Mouse (Mus musculus) cerebellum, adult 9-10 months (tissue): ENCODE results near the gene Qser1.

ENCODE experiments used
- DNase-seq: peaks from one replicate; pipeline ENCODE4 v3.0.0; 2022

The Qser1 gene

DNA sequence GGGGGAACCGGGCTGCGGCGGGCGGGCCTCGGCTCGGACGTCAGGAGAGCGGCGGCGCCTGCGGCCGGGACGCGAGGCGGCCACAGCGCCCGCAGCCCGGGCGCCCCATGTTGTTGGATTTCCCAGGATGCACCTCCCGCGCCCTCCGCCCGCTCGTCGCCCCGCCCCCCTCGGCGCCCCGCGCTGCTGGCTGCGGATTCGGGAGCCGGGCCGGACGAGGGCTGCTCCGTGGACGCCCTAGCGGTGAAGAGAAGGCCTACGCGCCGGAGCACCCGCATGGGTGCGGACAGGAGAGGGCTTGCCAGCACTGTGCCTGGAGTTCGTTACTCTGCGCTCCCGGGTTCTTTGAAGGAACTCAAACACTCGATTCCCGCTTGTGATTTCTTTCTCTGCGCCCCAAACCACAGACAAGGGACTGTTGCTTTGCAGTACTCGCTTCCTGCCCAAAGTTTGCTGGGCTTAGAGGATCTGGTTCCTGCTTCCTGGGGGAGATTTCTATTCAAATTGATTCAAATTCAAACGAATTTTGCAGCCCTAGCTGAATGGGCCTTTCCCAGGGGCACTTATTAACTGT, 393 bp upstream of the Qser1 start:
- peak; percentile 92 for DNase-seq

DNA sequence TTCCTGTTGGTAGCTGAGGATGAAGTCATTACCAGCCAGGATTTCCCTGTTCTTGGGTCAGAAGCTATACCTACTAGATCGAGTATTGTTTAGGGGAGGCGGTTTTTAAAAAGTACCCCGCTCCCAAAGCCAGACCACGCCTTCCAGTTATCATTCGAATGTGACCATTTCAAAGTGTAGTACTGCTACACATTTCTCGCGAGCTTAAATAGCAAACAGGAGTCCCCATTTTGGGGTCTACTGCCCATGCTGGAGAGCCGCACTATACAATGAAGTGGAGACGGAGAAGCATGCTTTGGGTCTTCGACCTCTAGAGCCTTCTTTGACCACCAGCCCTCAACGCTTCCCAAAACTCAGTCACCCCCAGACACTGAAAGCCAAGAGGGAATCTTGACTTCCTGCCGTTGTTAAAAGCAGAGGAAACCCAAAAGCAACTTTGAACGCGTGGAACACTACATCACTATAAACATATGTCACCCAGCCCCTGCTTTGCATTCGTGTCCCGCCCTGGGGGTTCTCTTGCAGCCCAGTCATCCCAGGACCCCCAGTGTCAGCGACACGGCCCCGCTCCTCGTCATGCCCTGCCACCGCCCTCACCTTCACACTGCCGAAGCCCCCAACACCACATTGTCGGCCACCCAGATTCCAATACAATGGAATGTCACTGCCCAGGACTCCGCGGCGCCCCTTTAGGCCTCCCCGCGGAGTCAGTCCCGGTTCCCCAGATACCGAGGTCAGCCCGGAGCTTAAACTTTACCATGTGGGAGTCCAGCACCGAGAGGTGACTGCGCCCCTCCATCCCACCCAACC, 794 bp downstream of the Qser1 start:
- DNase-seq: peak; percentile 50

DNA sequence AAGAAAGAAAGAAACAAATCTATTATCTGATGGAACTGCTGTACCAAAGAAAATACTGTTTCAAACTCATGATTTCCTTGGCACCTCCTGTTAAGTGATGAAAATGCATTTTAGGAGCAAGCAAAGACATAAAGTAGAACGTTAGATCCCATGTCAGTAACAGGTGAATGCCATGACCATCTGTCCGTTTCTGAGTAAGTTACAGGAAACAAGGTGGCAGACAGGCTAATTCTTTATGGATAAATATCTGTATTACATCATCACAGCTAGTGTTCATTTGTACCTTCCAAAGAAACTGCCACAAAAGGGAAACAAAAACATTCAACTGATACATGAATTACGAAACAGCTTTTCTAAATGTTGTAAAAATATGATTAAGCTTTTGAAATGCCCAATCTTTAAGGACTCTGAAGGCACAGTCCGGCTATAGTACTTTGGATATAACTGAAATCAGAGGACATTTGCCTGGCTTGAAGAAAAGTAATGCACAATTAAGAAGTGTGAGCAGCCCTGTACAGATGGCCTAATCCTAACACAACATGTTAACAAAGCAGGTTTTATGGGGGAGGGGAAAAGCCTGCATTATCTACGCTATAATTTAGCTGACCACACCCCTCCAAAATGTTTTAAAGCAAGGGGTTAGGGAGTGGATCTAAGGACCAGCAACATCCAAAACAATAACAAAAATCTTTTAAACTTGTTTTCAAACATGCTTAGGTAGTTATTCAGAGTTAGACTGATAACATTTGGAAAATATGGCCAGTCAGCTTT, 2.2 kb downstream of the Qser1 start:
- peak; percentile 27 for DNase-seq

DNA sequence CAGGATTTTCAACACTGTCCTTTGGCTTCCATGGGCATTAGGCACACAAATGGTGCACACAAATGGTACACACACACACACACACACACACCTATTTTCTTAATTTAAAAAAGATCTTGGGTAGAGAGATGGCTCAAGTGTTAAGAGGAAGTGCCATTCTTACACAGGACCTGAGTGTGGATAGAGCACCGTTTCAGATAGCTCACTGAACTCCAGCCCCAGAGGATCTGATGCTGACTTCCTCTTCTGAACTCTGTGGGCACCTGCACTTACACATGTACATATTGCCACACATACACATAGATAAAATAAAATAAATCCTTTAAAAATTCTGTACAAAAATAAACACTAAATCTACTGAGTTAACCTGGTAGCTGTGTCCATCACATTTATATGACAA, 11.1 kb downstream of the Qser1 start:
- no peak for DNase-seq

DNA sequence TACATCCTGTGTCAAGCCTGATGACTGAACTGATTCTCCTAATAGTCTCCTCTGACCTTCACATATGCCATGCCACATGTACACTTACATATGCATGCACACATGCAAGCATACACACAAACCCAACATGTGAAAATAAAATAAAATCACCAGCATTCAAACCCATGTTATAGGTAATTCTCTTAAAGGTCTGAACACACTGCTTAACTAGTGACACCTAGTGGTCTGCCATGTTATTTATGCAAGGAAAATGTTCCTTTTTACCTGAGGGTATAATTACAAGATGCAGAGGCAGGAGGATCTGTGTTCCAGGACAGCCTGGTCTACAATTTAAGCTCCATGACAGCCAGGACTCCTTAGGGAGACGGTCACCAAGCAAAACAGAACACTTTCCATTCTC, 41.8 kb downstream of the Qser1 start:
- peak; percentile 63 for DNase-seq

DNA sequence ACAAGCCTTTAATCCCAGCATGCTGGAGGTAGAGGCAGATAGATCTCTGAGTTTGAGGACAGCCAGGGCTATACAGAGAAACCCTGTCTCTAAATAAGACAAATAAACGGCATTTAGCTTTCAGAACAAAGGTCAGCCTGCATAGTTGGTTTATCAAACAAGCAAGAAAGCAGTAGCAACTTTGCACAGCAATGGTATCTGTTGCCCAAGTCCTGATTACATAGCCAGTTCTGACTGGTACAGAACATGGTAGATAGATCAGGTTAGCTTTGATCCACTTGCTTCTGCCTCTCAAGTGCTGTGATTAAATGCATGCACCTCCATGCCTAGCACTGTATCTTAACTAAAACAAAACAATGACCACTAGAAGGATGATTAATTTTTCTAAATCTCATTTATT, 47.9 kb downstream of the Qser1 start:
- DNase-seq: no peak

DNA sequence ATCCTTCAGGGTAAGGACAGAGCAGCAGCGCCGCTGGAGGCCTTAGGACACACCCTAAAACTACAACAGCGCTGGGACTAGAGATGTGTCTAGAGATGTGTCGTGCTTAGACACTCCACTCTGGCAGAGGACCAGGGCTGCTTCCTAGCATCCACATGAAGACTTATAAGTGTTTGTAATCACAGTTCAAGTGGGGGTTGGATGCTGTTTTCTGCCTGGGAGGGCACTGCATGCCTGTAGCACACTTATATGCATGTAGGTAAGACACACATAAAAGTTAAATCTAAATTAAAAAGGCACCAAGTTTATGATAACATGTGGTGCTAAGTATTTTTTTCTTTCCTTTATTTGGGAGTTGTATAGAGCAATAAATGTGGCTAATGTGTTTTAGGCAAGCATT, 52.5 kb downstream of the Qser1 start:
- DNase-seq: no peak

DNA sequence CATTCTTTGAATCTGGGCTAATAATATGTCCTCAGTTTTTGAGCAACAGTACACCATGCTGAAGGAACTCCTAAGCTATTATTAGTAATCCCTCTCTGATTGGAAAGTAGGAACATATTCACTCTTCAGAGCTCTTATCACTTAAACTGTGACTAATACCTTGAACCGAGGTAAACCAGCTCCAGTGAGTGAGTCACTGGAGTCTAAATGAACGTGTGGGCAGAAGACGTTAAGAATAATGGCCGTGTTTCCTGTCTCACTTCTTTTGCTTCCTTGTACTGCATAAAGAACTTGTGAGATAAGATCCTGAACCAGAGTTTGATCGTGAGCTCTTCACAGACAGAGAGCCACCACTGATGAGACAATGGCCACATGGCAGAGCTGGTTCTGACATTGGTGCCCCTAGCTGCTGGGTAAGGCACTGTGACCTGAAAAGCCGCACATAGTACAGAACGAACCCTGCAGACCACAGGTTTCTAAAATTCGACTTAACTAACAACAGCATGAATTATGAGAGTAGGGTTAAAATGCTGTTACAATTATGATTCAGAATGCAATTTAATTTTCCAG, 53.3 kb downstream of the Qser1 start:
- DNase-seq: no peak

DNA sequence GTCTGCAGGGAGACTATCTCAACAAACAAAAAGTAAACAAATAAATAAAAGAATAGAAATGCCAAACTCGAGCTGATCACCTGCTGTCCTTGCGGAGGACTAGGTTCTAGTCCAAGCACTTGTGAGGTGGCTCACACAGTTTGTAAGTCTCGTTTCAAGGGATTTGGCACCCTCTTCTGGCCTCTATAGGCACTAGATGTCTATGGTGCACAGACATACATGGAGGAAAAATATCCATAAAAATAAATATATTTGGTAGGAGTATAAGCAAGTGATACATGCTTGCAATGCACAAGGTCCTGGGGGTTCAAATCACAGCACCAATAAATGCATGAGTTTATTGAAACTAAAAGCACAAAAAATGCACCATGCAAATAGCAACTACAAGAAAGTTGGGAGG, 65.9 kb downstream of the Qser1 start:
- DNase-seq: peak; percentile 25

DNA sequence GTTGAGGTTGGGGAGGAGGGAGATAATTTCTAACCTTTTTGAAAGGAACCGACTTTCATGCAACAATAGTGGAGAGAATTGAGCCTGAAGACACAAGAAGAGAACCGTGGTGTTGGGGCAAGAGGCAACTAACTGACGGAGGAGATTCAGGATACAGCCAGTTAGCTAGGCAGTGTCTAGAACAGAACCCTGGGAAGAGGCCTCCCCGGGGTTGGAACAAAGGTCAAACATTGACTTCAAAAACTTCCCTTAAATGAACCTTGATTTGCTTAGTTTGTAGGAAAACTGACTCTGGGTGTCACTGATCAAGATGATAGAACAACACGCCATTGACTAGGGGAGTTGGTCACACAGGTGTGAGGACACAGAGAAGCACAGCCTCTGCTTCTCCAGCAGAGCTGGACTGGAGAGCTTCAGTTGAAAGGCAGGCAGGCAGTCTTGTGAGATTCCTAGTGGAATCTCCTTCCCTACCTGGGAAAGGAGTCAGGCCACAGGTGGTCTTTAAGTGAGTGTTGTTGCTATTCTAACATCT, 67.8 kb downstream of the Qser1 start:
- no peak for DNase-seq

DNA sequence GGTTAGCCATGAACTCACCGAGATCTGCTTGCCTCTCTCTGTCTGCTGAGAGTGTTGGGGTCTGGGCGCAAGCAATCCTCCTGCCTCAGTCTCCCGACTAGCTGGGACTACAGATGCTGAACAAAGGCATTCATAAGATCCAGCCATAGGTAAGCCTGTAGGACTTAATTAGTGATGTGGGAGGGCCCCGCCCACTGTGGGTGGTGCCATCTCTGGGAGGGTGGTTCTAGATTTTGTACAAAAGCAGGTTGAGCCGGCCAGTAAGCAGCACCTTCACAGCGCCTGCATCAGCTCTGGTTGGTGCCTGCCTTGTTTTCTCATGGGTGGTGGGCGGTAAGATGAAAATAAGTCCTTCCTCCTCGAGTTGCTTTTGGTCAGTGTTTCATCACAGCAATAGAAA, 70.3 kb downstream of the Qser1 start:
- no peak for DNase-seq

DNA sequence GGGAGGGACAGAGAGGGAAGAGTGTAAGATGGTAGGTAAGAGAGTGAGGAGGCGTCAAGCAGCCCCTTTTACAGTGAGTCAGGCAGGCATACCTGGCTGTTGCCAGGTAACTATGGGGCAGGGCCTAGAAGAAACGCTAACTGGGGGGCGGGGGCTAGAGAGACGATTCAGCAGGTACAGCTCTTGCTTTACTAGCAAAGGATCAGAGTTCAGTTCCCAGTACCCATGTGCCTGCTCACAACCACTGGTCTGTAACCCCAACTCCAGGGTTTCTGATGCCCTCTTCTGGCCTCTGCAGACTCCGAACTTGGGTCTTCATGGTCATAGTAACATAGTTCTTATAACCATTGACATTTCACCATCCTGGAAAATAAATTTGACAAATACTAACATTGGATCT, 72.6 kb downstream of the Qser1 start:
- no peak for DNase-seq

DNA sequence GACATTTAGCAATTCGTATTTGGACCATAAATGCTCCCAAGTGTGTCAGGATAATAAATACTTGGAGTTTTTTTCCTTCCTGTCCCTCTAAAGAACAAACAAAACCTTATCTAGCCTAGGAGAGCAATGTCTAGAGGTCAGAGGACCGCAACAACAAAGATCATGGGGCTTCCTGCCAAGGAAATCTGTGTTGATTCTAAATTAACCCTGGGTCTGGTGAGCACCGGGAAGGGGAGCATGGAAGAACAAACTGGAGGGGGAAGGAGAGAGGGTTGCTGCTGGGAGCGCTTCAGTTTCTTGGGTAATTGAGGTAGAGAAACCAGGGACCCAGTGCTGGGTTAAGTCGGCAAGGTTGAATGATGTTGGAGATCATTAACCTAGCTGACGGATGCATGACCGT, 73.4 kb downstream of the Qser1 start:
- peak; percentile 27 for DNase-seq

DNA sequence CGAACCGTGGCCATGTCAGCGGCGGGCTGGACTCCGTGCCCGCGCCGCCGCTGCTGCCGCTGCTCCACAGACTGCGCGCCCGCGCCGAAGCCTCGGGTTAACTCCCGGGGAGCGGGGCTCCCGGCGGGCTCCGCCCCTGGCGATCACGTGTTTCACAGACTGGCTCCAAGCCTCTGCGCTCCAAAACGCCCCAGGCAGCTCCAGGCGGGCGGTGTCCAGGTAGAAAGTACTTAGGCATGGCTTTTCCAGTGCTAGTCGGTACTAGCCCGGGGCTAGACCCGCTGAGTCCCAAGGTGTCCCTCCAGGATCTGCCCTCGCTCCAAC, 73.9 kb downstream of the Qser1 start, which contains the start of gene Depdc7:
Gene Depdc7, minus strand, starts transcription at position 138 of the 324 bp plus-strand sequence.
- DNase-seq: peak; percentile 79

DNA sequence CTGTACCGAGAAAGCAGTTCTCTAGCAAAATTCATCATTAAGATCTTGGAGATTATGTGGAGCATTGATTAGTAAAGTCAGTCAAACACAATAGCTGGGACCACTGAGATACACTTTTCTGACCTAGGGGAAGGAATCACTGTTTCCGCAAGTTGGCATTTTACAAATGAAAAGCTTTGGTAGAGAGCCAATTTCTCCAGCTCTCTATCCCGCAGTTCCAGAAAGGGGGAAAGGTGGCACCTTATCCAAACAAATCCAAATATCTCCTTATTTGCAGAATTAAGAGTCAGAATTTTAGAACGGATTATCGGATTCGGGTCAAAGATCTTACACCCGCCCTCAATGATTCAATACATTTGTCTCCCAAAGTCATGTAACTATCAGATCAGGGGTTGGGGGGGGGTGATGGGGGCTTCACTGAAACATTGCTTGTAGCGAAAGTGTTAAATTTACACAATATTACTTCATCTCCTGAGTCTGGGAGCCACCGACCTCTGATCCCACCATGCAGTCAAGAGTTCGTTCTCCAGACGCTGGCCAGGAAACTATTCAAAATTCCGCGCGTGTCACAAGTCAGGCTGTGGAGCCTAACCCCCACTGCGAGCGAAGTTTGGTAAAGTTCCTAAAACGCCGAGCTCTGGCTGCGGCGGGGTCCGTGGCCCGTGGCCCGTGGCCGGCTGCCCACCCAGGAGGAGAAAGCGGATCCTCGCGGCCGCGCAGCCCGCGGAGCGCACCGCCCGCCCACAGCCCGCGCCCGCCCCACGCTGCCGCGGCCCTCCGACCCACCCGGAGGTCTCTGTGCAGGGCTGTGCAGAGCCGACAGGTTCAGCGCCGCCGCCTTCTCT, 74.4 kb downstream of the Qser1 start:
- peak; percentile 13 for DNase-seq

DNA sequence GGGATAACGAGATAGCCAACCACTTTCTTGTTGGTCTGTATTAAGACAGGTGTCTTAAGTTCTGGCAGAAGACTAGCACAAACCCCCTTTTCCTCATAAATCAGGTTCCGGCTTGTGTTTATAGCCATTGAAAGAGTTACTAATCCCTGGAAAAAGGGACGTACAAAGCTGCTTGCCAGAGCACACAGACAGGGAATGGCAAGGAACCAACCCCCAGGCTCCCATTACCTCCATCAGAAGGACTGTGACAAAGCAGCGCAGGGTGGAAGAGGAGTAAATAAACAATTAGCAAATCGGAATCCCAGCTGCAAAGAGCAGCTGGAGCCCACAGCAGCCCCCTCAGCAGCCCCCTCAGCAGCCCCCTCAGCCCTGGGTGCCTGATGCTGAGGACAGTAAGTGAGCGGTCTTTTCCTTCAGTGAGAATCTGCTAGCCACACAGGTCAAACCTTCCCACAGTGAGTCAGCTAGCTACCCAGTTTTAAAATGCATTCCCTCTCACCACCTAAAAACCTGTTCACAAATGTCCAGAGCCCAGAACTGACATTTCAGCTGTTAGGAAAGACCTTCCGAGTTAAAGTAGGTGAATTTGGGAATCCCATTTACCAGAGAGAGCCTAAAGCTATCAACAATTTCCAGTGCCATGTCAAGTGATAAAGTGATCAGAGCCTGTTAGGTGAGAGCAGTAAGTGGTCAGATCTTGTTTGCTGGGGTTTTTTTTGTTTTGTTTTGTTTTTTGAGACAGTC, 75.4 kb downstream of the Qser1 start:
- DNase-seq: no peak

DNA sequence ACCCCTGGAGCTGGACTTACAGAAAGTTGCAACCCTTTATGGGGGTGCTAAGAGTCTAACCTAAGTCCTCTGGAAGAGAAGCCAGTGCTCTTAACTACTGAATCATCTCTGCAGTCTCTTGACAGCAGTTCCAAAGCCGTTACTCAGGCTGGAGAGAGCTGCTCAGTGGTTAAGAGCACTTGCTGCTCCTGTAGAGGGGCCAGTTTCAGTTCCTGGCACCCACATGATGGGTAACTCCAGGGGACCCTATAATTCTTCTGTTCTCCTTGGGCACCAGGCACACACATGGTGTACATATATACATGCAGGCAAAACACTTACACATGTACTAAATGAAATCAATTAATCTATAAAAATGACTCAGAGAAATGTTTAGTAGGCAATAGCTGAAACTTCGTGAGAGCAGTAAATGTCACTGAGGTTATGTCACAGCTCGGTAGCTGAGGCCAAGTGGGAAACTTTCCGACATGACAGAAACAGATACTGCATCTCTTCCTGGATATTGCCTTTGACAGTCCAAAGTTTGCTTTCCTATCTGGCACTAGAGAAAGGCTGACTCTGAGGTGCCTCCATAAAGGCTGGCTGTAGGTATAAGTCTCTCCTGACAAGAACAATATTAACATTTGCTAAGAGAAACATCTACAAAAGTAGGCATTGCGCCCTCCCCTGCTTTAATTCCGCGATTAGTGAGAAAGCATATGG, 76.2 kb downstream of the Qser1 start:
- DNase-seq: no peak

DNA sequence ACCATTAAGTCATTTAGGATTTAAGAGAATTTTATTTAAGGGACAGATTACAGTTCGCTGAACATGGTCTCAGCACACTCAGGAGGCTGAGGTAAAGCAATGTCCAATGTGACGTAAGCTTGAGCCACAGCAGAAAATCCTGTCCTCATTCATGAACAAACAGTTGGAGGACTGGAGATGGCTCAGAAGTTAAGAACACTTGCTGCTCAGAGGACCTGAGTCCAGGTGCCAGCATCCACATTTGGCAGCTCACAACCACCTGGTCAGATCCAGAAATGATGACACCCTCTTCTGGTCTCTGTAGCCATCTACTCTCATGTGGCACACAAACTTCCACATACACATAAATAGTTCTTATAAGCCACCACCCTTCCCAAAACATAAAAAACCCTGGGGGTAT, 76.9 kb downstream of the Qser1 start:
- no peak for DNase-seq

DNA sequence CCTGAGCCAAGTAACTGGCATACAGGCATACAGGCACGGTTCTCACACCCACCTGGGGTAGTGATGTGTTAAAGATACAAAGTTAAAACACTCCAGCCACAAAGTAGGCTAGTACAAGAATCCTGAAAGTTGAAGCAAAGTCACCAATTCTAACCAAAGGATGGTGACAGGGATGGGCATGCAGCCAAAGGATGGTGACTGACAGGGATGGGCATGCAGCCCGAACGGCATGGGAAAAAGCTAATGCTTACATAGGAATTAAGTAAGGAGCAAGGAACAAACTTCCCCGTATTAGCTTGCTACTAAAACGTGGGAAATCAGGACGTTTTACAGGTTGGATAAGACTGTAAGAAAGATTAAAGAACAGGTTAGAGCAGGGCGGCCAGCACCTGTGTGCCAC, 80.3 kb downstream of the Qser1 start:
- DNase-seq: no peak

DNA sequence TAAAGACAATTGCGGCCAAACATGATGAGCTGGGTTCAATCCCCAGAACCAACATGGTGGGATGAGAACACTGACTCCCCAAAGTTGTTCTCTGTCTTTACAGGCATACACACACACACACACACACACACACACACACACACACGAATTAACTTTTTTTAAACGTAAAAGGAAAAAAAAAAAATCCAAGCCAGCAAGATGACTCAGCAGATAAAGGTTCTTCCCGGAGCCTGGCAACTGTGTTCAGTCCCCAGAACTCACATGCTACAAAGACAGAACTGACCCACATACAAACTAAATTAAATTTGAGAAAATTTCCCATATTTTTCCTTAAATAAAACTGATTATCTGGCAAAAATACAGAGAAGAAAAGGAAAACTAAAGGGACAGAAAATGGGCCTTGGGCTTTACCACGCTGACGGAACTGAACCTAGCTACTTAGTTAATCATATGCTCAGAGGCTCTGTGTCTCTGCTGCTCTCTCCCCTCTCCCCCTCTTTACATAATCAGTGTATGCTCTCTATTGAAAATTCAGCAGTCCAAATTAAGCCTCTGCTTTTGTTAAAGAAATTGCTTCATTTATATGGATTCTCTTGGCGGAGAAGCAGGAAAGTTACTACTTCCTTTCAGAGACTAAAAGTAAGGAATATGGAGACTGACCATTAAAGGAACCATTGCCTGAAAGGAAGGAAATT, 83.9 kb downstream of the Qser1 start:
- DNase-seq: no peak

DNA sequence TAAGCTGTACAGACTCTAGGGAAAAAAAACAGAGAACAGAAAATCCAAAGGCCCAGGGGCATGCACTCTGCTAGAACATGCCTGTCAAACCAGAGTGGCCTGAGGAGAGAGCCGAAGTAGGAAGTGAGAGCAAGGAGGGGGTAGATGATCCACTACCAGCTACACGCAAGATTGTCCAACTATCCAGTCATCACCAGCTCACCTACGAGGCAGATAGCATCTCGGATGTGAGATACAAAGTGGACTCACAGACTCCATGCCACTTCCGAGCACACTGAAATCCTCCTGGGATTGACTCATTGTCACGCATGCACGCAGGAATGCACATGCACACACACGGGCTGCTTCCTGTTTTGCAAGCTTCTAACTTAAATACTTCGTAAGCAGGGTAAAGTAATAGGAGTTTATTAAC, 84.5 kb downstream of the Qser1 start:
- no peak for DNase-seq
